Comparison of ENCODE assay signal across 8 mouse cellular contexts in genomic region chr2:172940003-172940798, GRCm38 (mm10). TPM values are rescaled to one million over a fixed set of nuclear protein-coding genes. Genes with fewer than 3 reads are reported as not detected.
A peak's percentile ranks its signal among the peaks of the same experiment; 100 is the strongest.
DNase-seq lines count a peak whose midpoint lies in the region; ATAC-seq and TF ChIP-seq lines count a peak whose summit lies in the region.

Gene Bmp7 (minus strand): TSS chr2:172940321.

- peak; percentile 76 for DNase-seq in urinary bladder, adult 18-20 months (ENCODE audit: low spot score in 2 of 2)
- no peak for DNase-seq in urinary bladder, postnatal 10 days (ENCODE audit: low spot score)
- peak; percentile 28 to 50 for DNase-seq in heart, postnatal 36 days
- no peak for DNase-seq in large intestine, adult 2 months (ENCODE audit: low read depth, low spot score)
- DNase-seq in retina, embryonic 14.5 days (ENCODE audit: low spot score): peak; percentile 74
- peak; percentile 53 to 72 for DNase-seq in urinary bladder, postnatal 4 days (ENCODE audit: low spot score in 2 of 2)

- H3K27ac ChIP-seq in embryonic fibroblast, embryonic 13.5 days (ENCODE audit: insufficient read depth, low read length): no peak within 1 kb of the TSS
- H3K27ac ChIP-seq in lung, embryonic 16.5 days (ENCODE audit: low read length): peak within 1 kb of the TSS; percentile 73

- peak within 1 kb of the TSS; percentile 98 for H3K4me2 ChIP-seq in lung, embryonic 16.5 days (ENCODE audit: low read depth, low read length)

- H3K4me3 ChIP-seq in embryonic fibroblast, embryonic 13.5 days (ENCODE audit: insufficient read depth, low read length): peak within 1 kb of the TSS; percentile 37
- peak within 1 kb of the TSS; percentile 66 for H3K4me3 ChIP-seq in lung, embryonic 16.5 days (ENCODE audit: low read length)

- TF ChIP-seq CTCF in embryonic fibroblast, embryonic 13.5 days (IDR thresholded peaks at IDR 0.05; ENCODE audit: borderline replicate concordance, insufficient read depth, low read length): no peak

- no peaks in the 10 kb centered on the region for H3K36me3 ChIP-seq in lung, embryonic 16.5 days (ENCODE audit: control insufficient read depth, insufficient read depth, low read length)

- no peak for TF ChIP-seq POLR2A in embryonic fibroblast, embryonic 13.5 days (IDR thresholded peaks at IDR 0.05; ENCODE audit: low read depth, low read length)

- H3K9ac ChIP-seq in lung, embryonic 16.5 days (ENCODE audit: low read length): peak within 1 kb of the TSS; percentile 74

- no peaks in the 10 kb centered on the region for H3K9me3 ChIP-seq in lung, embryonic 16.5 days (ENCODE audit: control insufficient read depth, low read length)

- under 1% methylated on average over 77 of the region's 82 CpGs for WGBS in large intestine, adult 2 months
- under 1% methylated on average over 53 of the region's 82 CpGs for WGBS in lung, embryonic 16.5 days

- intact Hi-C loops in heart, postnatal 36 days (cut with DNase I): no loop called here

- peak; percentile 86 for ATAC-seq in lung, embryonic 16.5 days (ENCODE audit: low read depth)

- H3K27me3 ChIP-seq in lung, embryonic 16.5 days (ENCODE audit: control insufficient read depth, insufficient read depth, low read depth, low read length): peaks cover 23% of the 10 kb centered on the region

- H3K4me1 ChIP-seq in embryonic fibroblast, embryonic 13.5 days (ENCODE audit: control insufficient read depth, insufficient read depth, low read length): no peaks in the 10 kb centered on the region
- H3K4me1 ChIP-seq in lung, embryonic 16.5 days (replicated peaks; ENCODE audit: control insufficient read depth, insufficient read depth, low read length): peaks cover 30% of the 10 kb centered on the region

RNA-seq across cellular contexts. Expression of gene Bmp7, which starts in this region (rescaled TPM):
- polyA plus RNA-seq in embryonic fibroblast, embryonic 13.5 days (2011; ENCODE audit: insufficient read length, low read depth, missing spikeins): not detected in 2 replicates
- total RNA-seq in heart, postnatal 36 days (2021): 1 to 10 TPM; 1.1 to 1.2 TPM
- 10.8 and 14.4 TPM in 2 replicates for polyA plus RNA-seq in large intestine, adult 2 months (2012; rRNA removed)
- 6.2 and 6.8 TPM in 2 replicates for polyA plus RNA-seq in lung, embryonic 16.5 days (2015; fragmentation: Nextera tagmentation; extraction: Ambion mirVana)

Comparison
In these comparisons a context has a peak if more than half of its experiments do, and no peak if none do; other contexts are left out.
1. DNase-seq: peak in urinary bladder, adult 18-20 months (2 of 2), heart, postnatal 36 days (2 of 2), retina, embryonic 14.5 days (single experiment) and urinary bladder, postnatal 4 days (2 of 2); none in urinary bladder, postnatal 10 days (single experiment) and large intestine, adult 2 months (single experiment).